Mouse (Mus musculus) olfactory bulb, adult 2 months (tissue): ENCODE results near the gene Dnajc6.

ENCODE experiments used
- CTCF ChIP-seq: fragments of 200-500 bp; IDR thresholded peaks from 2 replicates; pipeline ENCODE4 v1.5.1; 2012; ENCODE audit warnings: low read depth, mild to moderate bottlenecking, low read length, moderate library complexity; ENCODE audit not compliant: insufficient read depth
- POLR2A ChIP-seq: fragments of 200-500 bp; IDR thresholded peaks from 2 replicates; pipeline ENCODE4 v1.6.1; 2012; ENCODE audit warnings: mild to moderate bottlenecking, low read depth, low read length, moderate library complexity; ENCODE audit not compliant: insufficient read depth

DNA sequence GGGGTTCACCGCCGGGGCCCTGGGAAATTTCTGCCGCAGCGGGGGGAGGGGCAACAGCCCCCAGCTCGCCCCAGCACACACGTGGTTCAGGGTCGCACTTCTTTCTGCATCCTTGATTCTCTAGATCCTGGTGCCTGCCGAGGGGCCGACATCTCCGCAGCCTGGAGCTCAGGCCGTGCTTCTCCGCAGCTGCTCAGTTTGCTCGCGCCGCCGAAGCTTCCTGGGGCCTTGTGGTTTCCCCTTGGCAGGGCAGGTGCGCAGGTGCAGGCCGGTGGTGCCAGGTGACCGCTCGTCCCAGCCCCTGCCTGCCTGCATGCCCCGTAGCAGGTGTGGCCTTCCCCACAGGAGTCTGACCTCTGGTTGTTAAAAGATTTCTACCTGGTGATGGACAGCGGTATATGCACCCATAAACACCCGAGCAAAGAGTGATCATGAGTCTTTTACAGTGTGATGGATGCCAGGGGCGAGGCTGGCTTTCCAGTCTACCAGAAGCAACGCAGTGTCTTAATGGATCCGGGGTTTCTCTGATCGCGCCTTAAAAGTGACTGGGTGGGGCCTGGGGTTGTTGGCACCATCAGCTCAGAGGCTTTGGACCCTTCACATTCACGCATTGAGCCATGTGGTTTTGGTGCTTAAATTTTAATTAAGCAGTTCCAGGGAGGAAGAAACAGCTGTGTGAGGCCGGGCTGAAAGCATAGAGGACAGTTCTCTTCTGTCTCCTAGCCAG, 12.6 kb downstream of the Dnajc6 start:
- TF ChIP-seq CTCF (no peak), POLR2A (no peak)
